Mouse (Mus musculus) G1E (cell line): ENCODE measurements around the gene Rtl1.

Experiments
- CTCF ChIP-seq: IDR thresholded peaks from 2 replicates; pipeline ENCODE4 v1.5.1; 2012; ENCODE audit warnings: low read depth, low read length, inconsistent platforms, mixed read lengths
- GATA1 ChIP-seq: IDR thresholded peaks from 2 replicates; pipeline ENCODE4 v1.6.1; 2012; ENCODE audit warnings: borderline replicate concordance, low read length, inconsistent platforms, mixed read lengths
- TAL1 ChIP-seq: conservative IDR thresholded peaks from 2 replicates; pipeline ENCODE4 v1.6.1; 2012; ENCODE audit warnings: low read depth, low read length, inconsistent platforms, mixed read lengths

DNA sequence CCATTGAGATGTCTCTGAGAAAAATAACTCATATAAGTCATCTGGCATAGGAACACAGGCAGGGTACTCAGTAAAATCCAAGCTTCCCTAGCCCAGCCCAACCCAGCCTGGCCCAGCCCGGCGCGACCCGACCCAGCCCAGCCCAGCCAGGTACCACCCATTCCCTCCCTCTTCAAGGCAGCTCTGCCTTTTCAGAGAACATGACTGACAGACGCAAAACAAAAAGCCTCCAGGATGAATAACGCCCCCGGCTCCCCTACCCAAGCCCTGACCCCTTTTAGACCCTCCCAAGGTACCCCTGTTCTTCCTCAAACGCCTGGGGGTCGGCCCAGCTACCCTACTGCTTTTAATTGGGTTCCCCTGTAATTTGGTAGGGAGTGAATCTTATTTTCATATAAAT lies 7.8 kb upstream of the Rtl1 start:
- no peak for TF ChIP-seq CTCF
- TF ChIP-seq GATA1 = no peak
- no peak for TF ChIP-seq TAL1
